ENCODE assay signal across 7 mouse cellular contexts in genomic region chr14:116924876-116925601, GRCm38 (mm10). TPM values are rescaled to one million over a fixed set of nuclear protein-coding genes. Genes with fewer than 3 reads are reported as not detected.
DNase-seq lines count a peak whose midpoint lies in the region; ATAC-seq lines count a peak whose summit lies in the region.

TSS of gene Gpc6 (plus strand) at chr14:116925315.

- peak within 1 kb of the TSS; percentile 82 for H3K4me3 ChIP-seq in intestine, embryonic 15.5 days (replicated peaks)
- H3K4me3 ChIP-seq in midbrain, embryonic 10.5 days, result peak within 1 kb of the TSS; percentile 96
- H3K4me3 ChIP-seq in stomach, embryonic 14.5 days (ENCODE audit: low read depth, low read length), result peak within 1 kb of the TSS; percentile 82

- H3K27me3 ChIP-seq in intestine, embryonic 15.5 days (replicated peaks), result no peaks in the 10 kb centered on the region
- no peaks in the 10 kb centered on the region for H3K27me3 ChIP-seq in midbrain, embryonic 10.5 days (ENCODE audit: low read depth, poor library complexity, severe bottlenecking)
- no peaks in the 10 kb centered on the region for H3K27me3 ChIP-seq in stomach, embryonic 14.5 days (ENCODE audit: control insufficient read depth, insufficient read depth, low read length)

- peaks cover 4% of the 10 kb centered on the region; the same call in 1 of the 2 replicates for H3K4me1 ChIP-seq in intestine, embryonic 15.5 days (replicated peaks)
- H3K4me1 ChIP-seq in midbrain, embryonic 10.5 days, result peaks cover 28% of the 10 kb centered on the region
- H3K4me1 ChIP-seq in stomach, embryonic 14.5 days (ENCODE audit: control insufficient read depth, insufficient read depth, low read length), result peaks cover 3% of the 10 kb centered on the region; the same call in 1 of the 2 replicates

- intact Hi-C loops in gastrocnemius, postnatal 36 days (cut with DNase I), result no loop called here
- intact Hi-C loops in left cerebral cortex, postnatal 25 days (cut with DNase I), result loop anchor here (5.0 to 10.0 kb wide), 5 partner anchors 52 to 1093 kb away; no protein-coding TSS in a partner anchor

- DNase-seq in adrenal gland, postnatal 10 days, result peak; percentile 88
- peak; percentile 94 for DNase-seq in embryo, embryonic 10.5 days (ENCODE audit: low spot score)
- DNase-seq in gastrocnemius, postnatal 36 days, result peak; percentile 54 to 80
- peak; percentile 81 to 90 for DNase-seq in left cerebral cortex, postnatal 25 days (ENCODE audit: low spot score in 2 of 2)
- DNase-seq in midbrain, embryonic 10.5 days (ENCODE audit: low spot score), result peak; percentile 91

- H3K9ac ChIP-seq in intestine, embryonic 15.5 days, result peak within 1 kb of the TSS; percentile 81
- peak within 1 kb of the TSS; percentile 93 for H3K9ac ChIP-seq in stomach, embryonic 14.5 days (replicated peaks; ENCODE audit: low read depth, low read length)

- peak; percentile 72 for ATAC-seq in intestine, embryonic 15.5 days
- peak; percentile 65 for ATAC-seq in stomach, embryonic 14.5 days (ENCODE audit: insufficient number of reproducible peaks, insufficient read depth, low FRiP score, low read depth)

- H3K36me3 ChIP-seq in intestine, embryonic 15.5 days, result no peaks in the 10 kb centered on the region
- H3K36me3 ChIP-seq in midbrain, embryonic 10.5 days, result no peaks in the 10 kb centered on the region
- no peaks in the 10 kb centered on the region for H3K36me3 ChIP-seq in stomach, embryonic 14.5 days (ENCODE audit: control insufficient read depth, insufficient read depth, low read length)

- peak within 1 kb of the TSS; percentile 95 for H3K27ac ChIP-seq in intestine, embryonic 15.5 days
- H3K27ac ChIP-seq in midbrain, embryonic 10.5 days (replicated peaks), result peak within 1 kb of the TSS; percentile 99
- H3K27ac ChIP-seq in stomach, embryonic 14.5 days (ENCODE audit: low read length), result peak within 1 kb of the TSS; percentile 97

- no peaks in the 10 kb centered on the region for H3K9me3 ChIP-seq in intestine, embryonic 15.5 days
- H3K9me3 ChIP-seq in midbrain, embryonic 10.5 days (replicated peaks), result no peaks in the 10 kb centered on the region
- no peaks in the 10 kb centered on the region for H3K9me3 ChIP-seq in stomach, embryonic 14.5 days (ENCODE audit: control insufficient read depth, low read depth, low read length)

- WGBS in intestine, embryonic 15.5 days, result under 1% methylated on average over 38 of the region's 38 CpGs
- under 1% methylated on average over 38 of the region's 38 CpGs for WGBS in midbrain, embryonic 10.5 days
- under 1% methylated on average over 38 of the region's 38 CpGs for WGBS in stomach, embryonic 14.5 days

- peak within 1 kb of the TSS; percentile 86 for H3K4me2 ChIP-seq in intestine, embryonic 15.5 days (replicated peaks)
- H3K4me2 ChIP-seq in stomach, embryonic 14.5 days (replicated peaks; ENCODE audit: low read depth, low read length), result peak within 1 kb of the TSS; percentile 55

RNA-seq across cellular contexts. Expression of gene Gpc6, which starts in this region (rescaled TPM):
- 10 to 100 TPM; 18.9 to 19.9 TPM for total RNA-seq in adrenal gland, postnatal 10 days (2021)
- 1 to 10 TPM; 2.0 to 2.1 TPM for total RNA-seq in gastrocnemius, postnatal 36 days (2021)
- polyA plus RNA-seq in intestine, embryonic 15.5 days (2015; fragmentation: Nextera tagmentation; extraction: Ambion mirVana), result 37.2 and 37.6 TPM in 2 replicates
- 10 to 100 TPM; 15.6 to 18.9 TPM for total RNA-seq in left cerebral cortex, postnatal 25 days (2021)
- polyA plus RNA-seq in midbrain, embryonic 10.5 days (2016; fragmentation: Nextera tagmentation; extraction: Ambion mirVana), result 36.6 and 37.7 TPM in 2 replicates
- 80.7 and 86.1 TPM in 2 replicates for polyA plus RNA-seq in stomach, embryonic 14.5 days (2014; fragmentation: Nextera tagmentation; extraction: Ambion mirVana)

Comparison
In these comparisons a context has a peak if more than half of its experiments do, and no peak if none do; other contexts are left out.
1. Peak in every context shown above with its lines: DNase-seq, ATAC-seq, H3K4me3 ChIP-seq and H3K27ac ChIP-seq.
2. RNA of gene Gpc6 (total RNA-seq): 18.9 to 19.9 TPM in adrenal gland, postnatal 10 days and 15.6 to 18.9 TPM in left cerebral cortex, postnatal 25 days; 2.0 to 2.1 TPM in gastrocnemius, postnatal 36 days; every median in the first group is over 4 times any median in the second.